Mouse (Mus musculus) heart, embryonic 12.5 days (tissue): Measurements from ENCODE around the gene Gm7137. TPM values are rescaled to one million over a fixed set of nuclear protein-coding genes. Genes with fewer than 3 reads are reported as not detected.
"Not testable (repeated sequence)": the region's sequence is repeated elsewhere in the genome, so short reads cannot be mapped to it uniquely, and the experiment has no call there.

ENCODE experiments used
- ATAC-seq: fragments of 200-750 bp; cut with Nextera tagmentation; 2 replicates; pipeline ENCODE4 v1.8.0; 2017; ENCODE audit warnings: moderate TSS enrichment, moderate library complexity; ENCODE audit not compliant: insufficient number of reproducible peaks, low FRiP score
- H3K27ac ChIP-seq: fragments of 300-500 bp; sonication (generic); 2 replicates; pipeline ENCODE4 v1.5.1; 2016; ENCODE audit warnings: mild to moderate bottlenecking, moderate library complexity; ENCODE audit not compliant: poor library complexity, severe bottlenecking
- H3K27me3 ChIP-seq: fragments of 300-500 bp; sonication (generic); replicated peaks from 2 replicates; pipeline ENCODE4 v1.6.1; 2016; ENCODE audit warnings: mild to moderate bottlenecking, moderate library complexity
- H3K36me3 ChIP-seq: fragments of 300-500 bp; sonication (generic); 2 replicates; pipeline ENCODE4 v1.6.1; 2016; ENCODE audit warnings: mild to moderate bottlenecking, moderate library complexity
- H3K4me1 ChIP-seq: fragments of 300-500 bp; sonication (generic); replicated peaks from 2 replicates; pipeline ENCODE4 v1.6.1; 2016; ENCODE audit warnings: mild to moderate bottlenecking
- H3K4me2 ChIP-seq: fragments of 300-500 bp; sonication (generic); 2 replicates; pipeline ENCODE4 v1.6.1; 2016; ENCODE audit warnings: mild to moderate bottlenecking, moderate library complexity
- H3K4me3 ChIP-seq: fragments of 300-500 bp; sonication (generic); 2 replicates; pipeline ENCODE4 v1.5.1; 2016; ENCODE audit warnings: mild to moderate bottlenecking
- H3K9ac ChIP-seq: fragments of 300-500 bp; sonication (generic); 2 replicates; pipeline ENCODE4 v1.6.1; 2016; ENCODE audit warnings: mild to moderate bottlenecking, moderate library complexity
- H3K9me3 ChIP-seq: fragments of 300-500 bp; sonication (generic); replicated peaks from 2 replicates; pipeline ENCODE4 v1.6.1; 2016; ENCODE audit warnings: mild to moderate bottlenecking, moderate library complexity
- WGBS: fragments of 180-500 bp; shearing (Covaris S2); methylation state at CpG from one replicate; pipeline ENCODE4 v1.1.7; 2016; 5-methylcytosine and 5-hydroxymethylcytosine counted together
- polyA plus RNA-seq: library from polyadenylated mRNA; unstranded; fragments of >200 nt; fragmentation: Nextera tagmentation; extraction: Ambion mirVana; gene quantifications from 2 replicates; pipeline ENCODE4 v1.2.1, GENCODE M21; 2016

Gm7137 gene
- not detected in 2 replicates for polyA plus RNA-seq

- not testable (repeated sequence) for H3K27ac ChIP-seq, H3K4me1 ChIP-seq, H3K4me3 ChIP-seq, H3K27me3 ChIP-seq, H3K9me3 ChIP-seq, H3K9ac ChIP-seq, ATAC-seq, H3K4me2 ChIP-seq, H3K36me3 ChIP-seq
- WGBS = 75% methylated on average over 1 of the region's 1 CpGs
Measured at GRCm38 (mm10) chr10:77787876-77788275, at the start of gene Gm7137. Gene Gm7137, minus strand, starts transcription at chr10:77788200.

GRCm38 (mm10) chr10:77835647-77836046, 47.6 kb upstream of the Gm7137 start, which contains the start of gene Krtap10-10:
Gene Krtap10-10, plus strand, starts transcription at chr10:77835947.
- no peak within 1 kb of the TSS for H3K27ac ChIP-seq
- no peaks in the 10 kb centered on the region for H3K36me3 ChIP-seq
- no peak within 1 kb of the TSS for H3K4me2 ChIP-seq
- no peak within 1 kb of the TSS for H3K4me3 ChIP-seq
- H3K9me3 ChIP-seq = no peaks in the 10 kb centered on the region
- ATAC-seq = no peak
- no peak within 1 kb of the TSS for H3K9ac ChIP-seq
- 65% methylated on average over 9 of the region's 9 CpGs for WGBS
- no peaks in the 10 kb centered on the region for H3K4me1 ChIP-seq
- H3K27me3 ChIP-seq = no peaks in the 10 kb centered on the region

GRCm38 (mm10) chr10:77826951-77827350, 39.0 kb upstream of the Gm7137 start, which contains the start of gene Krtap10-4:
Gene Krtap10-4, minus strand, starts transcription at chr10:77827095.
- Histone ChIP-seq H3K9ac (no peak within 1 kb of the TSS), H3K27me3 (no peaks in the 10 kb centered on the region), H3K4me2 (no peak within 1 kb of the TSS), H3K4me1 (no peaks in the 10 kb centered on the region), H3K9me3 (0 out of 2 replicates have a peak, but pooled peaks cover 6% of the 10 kb centered on the region), H3K36me3 (no peaks in the 10 kb centered on the region), H3K27ac (no peak within 1 kb of the TSS), H3K4me3 (no peak within 1 kb of the TSS)
- no peak for ATAC-seq
- 53% methylated on average over 6 of the region's 6 CpGs for WGBS

GRCm38 (mm10) chr10:77819203-77819602, 31.2 kb upstream of the Gm7137 start:
- Histone ChIP-seq H3K27me3 (0 out of 2 replicates have a peak, but pooled peaks cover 4% of the 10 kb centered on the region), H3K4me3 (no peak overlapping the region), H3K9me3 (0 out of 2 replicates have a peak, but pooled peaks cover 6% of the 10 kb centered on the region), H3K27ac (no peak overlapping the region), H3K36me3 (no peaks in the 10 kb centered on the region), H3K4me1 (no peaks in the 10 kb centered on the region), H3K9ac (no peak overlapping the region), H3K4me2 (no peak overlapping the region)
- WGBS = 41% methylated on average over 4 of the region's 4 CpGs
- no peak for ATAC-seq

- no peak overlapping the region for H3K4me3 ChIP-seq
- H3K9me3 ChIP-seq = 0 out of 2 replicates have a peak, but pooled peaks cover 2% of the 10 kb centered on the region
- no peak overlapping the region for H3K4me2 ChIP-seq
- H3K27me3 ChIP-seq = 0 out of 2 replicates have a peak, but pooled peaks cover 7% of the 10 kb centered on the region
- H3K4me1 ChIP-seq = no peaks in the 10 kb centered on the region
- WGBS = 94% methylated on average over 4 of the region's 4 CpGs
- H3K36me3 ChIP-seq = no peaks in the 10 kb centered on the region
- H3K27ac ChIP-seq = no peak overlapping the region
- ATAC-seq = no peak
- no peak overlapping the region for H3K9ac ChIP-seq
Measured at GRCm38 (mm10) chr10:77818523-77818922, 30.5 kb upstream of the Gm7137 start.

- Histone ChIP-seq H3K36me3 (no peaks in the 10 kb centered on the region), H3K4me1 (no peaks in the 10 kb centered on the region), H3K27me3 (0 out of 2 replicates have a peak, but pooled peaks cover 7% of the 10 kb centered on the region), H3K27ac (no peak overlapping the region), H3K9ac (no peak overlapping the region), H3K4me3 (no peak overlapping the region), H3K4me2 (no peak overlapping the region), H3K9me3 (no peaks in the 10 kb centered on the region)
- no peak for ATAC-seq
- 19% methylated on average over 5 of the region's 5 CpGs for WGBS
Measured at GRCm38 (mm10) chr10:77815514-77815913, 27.5 kb upstream of the Gm7137 start.

- Histone ChIP-seq H3K27ac (no peak within 1 kb of the TSS), H3K4me1 (no peaks in the 10 kb centered on the region), H3K9ac (no peak within 1 kb of the TSS), H3K4me2 (no peak within 1 kb of the TSS), H3K36me3 (no peaks in the 10 kb centered on the region), H3K4me3 (no peak within 1 kb of the TSS), H3K9me3 (peaks cover 6% of the 10 kb centered on the region; the same call in 1 of the 2 replicates), H3K27me3 (0 out of 2 replicates have a peak, but pooled peaks cover 7% of the 10 kb centered on the region)
- no peak for ATAC-seq
- WGBS = 35% methylated on average over 4 of the region's 4 CpGs
Measured at GRCm38 (mm10) chr10:77814382-77814781, 26.4 kb upstream of the Gm7137 start, which contains the start of gene Gm2696. Gene Gm2696, plus strand, starts transcription at chr10:77814682.

GRCm38 (mm10) chr10:77811743-77812142, 23.7 kb upstream of the Gm7137 start, which contains the start of gene Gm9507:
Gene Gm9507, minus strand, starts transcription at chr10:77811843.
- no peak within 1 kb of the TSS for H3K4me3 ChIP-seq
- H3K4me1 ChIP-seq = no peaks in the 10 kb centered on the region
- H3K27ac ChIP-seq = no peak within 1 kb of the TSS
- H3K36me3 ChIP-seq = no peaks in the 10 kb centered on the region
- H3K9me3 ChIP-seq = peaks cover 8% of the 10 kb centered on the region; the same call in 1 of the 2 replicates
- WGBS = 63% methylated on average over 5 of the region's 5 CpGs
- ATAC-seq = no peak
- H3K27me3 ChIP-seq = 0 out of 2 replicates have a peak, but pooled peaks cover 7% of the 10 kb centered on the region
- no peak within 1 kb of the TSS for H3K9ac ChIP-seq
- H3K4me2 ChIP-seq = no peak within 1 kb of the TSS

GRCm38 (mm10) chr10:77804095-77804494, 16.1 kb upstream of the Gm7137 start:
- peaks cover 4% of the 10 kb centered on the region for H3K4me1 ChIP-seq
- no peak for ATAC-seq
- H3K9ac ChIP-seq = no peak overlapping the region
- H3K36me3 ChIP-seq = no peaks in the 10 kb centered on the region
- no peaks in the 10 kb centered on the region for H3K27me3 ChIP-seq
- H3K4me3 ChIP-seq = no peak overlapping the region
- H3K9me3 ChIP-seq = 0 out of 2 replicates have a peak, but pooled peaks cover 2% of the 10 kb centered on the region
- H3K27ac ChIP-seq = no peak overlapping the region
- WGBS = 61% methylated on average over 3 of the region's 3 CpGs
- H3K4me2 ChIP-seq = no peak overlapping the region

GRCm38 (mm10) chr10:77798921-77799508, 11.0 kb upstream of the Gm7137 start, which contains the start of gene Gm19668:
Gene Gm19668, minus strand, starts transcription at chr10:77799133.
- Histone ChIP-seq H3K27ac (no peak within 1 kb of the TSS), H3K9me3 (no peaks in the 10 kb centered on the region), H3K9ac (no peak within 1 kb of the TSS), H3K36me3 (no peaks in the 10 kb centered on the region), H3K4me2 (no peak within 1 kb of the TSS), H3K4me3 (no peak within 1 kb of the TSS), H3K27me3 (no peaks in the 10 kb centered on the region), H3K4me1 (peaks cover 22% of the 10 kb centered on the region)
- 53% methylated on average over 8 of the region's 8 CpGs for WGBS
- ATAC-seq = no peak

GRCm38 (mm10) chr10:77798164-77798920, 10.3 kb upstream of the Gm7137 start:
- H3K27me3 ChIP-seq, H3K9me3 ChIP-seq, H3K4me3 ChIP-seq, H3K4me2 ChIP-seq, ATAC-seq, H3K36me3 ChIP-seq, H3K27ac ChIP-seq, H3K9ac ChIP-seq: not testable (repeated sequence)
- WGBS = 35% methylated on average over 3 of the region's 3 CpGs
- peaks cover 22% of the 10 kb centered on the region for H3K4me1 ChIP-seq
